Comparison of ENCODE assay signal across 9 mouse cellular contexts in the genomic region with DNA sequence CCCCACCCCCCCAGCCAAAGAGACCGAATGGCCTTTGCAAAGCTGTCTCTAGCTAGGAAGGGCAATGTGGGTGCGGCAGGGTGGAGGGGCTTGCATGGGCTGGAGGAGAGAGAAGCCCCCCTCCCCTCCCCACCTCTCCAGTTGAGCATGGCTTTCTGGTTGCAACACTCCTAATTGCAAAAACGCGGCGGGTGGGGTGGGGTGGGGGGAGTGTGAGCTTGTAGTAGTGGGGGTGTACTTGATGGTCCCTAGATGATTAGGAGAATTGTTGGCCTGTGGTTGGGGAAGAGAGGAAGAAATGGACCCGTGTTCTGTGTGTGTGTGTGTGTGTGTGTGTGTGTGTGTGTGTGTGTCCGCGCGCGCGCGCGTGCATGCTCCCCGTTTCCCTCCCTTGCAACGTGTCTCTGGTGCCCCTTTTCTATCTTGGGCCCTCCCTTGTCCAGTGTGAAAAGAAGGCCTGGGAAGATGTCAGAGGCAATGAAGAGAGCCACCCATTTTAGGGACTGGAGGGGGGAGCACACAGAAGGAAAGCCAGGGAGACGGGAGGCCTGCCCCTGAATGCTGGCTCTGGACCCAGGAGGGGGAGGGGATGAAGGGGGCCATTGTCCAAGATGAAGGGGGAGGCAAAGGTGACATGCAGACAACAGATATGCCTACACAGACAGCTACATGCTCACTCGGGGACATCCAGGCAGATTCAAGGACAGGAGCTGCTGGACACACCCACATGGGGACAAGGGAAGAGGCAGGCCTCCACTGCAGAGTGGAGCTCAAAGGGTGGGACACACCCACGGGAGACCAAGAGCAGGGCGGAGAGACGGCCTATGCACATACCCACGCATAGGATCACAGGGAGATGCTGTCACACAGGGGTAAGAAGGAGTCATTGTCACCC. TPM values are rescaled to one million over a fixed set of nuclear protein-coding genes. Genes with fewer than 3 reads are reported as not detected.
A peak's percentile ranks its signal among the peaks of the same experiment; 100 is the strongest.
DNase-seq lines count a peak whose midpoint lies in the region; ATAC-seq and TF ChIP-seq lines count a peak whose summit lies in the region.
"Had no signal": no experiment of that assay in that cellular context is flagged by ENCODE, and none has a peak within 500 bp of the region (broad histone marks: within the 10 kb centered on the region; RNA-seq: fewer than 3 reads in every experiment).

No protein-coding gene starts in this region.

- DNase-seq in left cerebral cortex, postnatal 4 days = peak; percentile 71
- no peak for DNase-seq in left cerebral cortex, adult 18-20 months (ENCODE audit: low spot score in 2 of 2)
- DNase-seq in adrenal gland, postnatal 14 days = peak; percentile 70
- DNase-seq in liver, adult 2 months (ENCODE audit: extremely low read depth, low read depth, low spot score) = no peak
- no peak for DNase-seq in c-Kit-positive CD71-positive TER-119-positive erythroid progenitor cells, embryonic 14.5 days (ENCODE audit: low spot score)

- no peak for TF ChIP-seq CTCF in liver, adult 2 months (IDR thresholded peaks at IDR 0.05; ENCODE audit: low read depth, low read length)

- TF ChIP-seq POLR2A in liver, adult 2 months (IDR thresholded peaks at IDR 0.05; ENCODE audit: extremely low read depth, insufficient read depth, low read length) = no peak

- peak overlapping the region; percentile 100 for H3K27ac ChIP-seq in hindbrain, embryonic 13.5 days
- no peak overlapping the region; the same call in 1 of the 2 replicates for H3K27ac ChIP-seq in liver, adult 2 months (replicated peaks; ENCODE audit: insufficient read depth, low read depth, low read length)
- H3K27ac ChIP-seq in neural tube, embryonic 15.5 days (replicated peaks) = peak overlapping the region; percentile 99

- H3K79me2 ChIP-seq in liver, adult 2 months (ENCODE audit: control insufficient read depth, insufficient read depth, low read length) = peaks cover 14% of the 10 kb centered on the region; the same call in 1 of the 2 replicates

- peak overlapping the region; percentile 99 for H3K9ac ChIP-seq in hindbrain, embryonic 13.5 days
- peak overlapping the region; percentile 93 for H3K9ac ChIP-seq in liver, adult 2 months (ENCODE audit: low read depth, low read length)
- H3K9ac ChIP-seq in neural tube, embryonic 15.5 days (replicated peaks) = peak overlapping the region; percentile 98

- H3K4me2 ChIP-seq in hindbrain, embryonic 13.5 days = peak overlapping the region; percentile 96
- H3K4me2 ChIP-seq in neural tube, embryonic 15.5 days = peak overlapping the region; percentile 94

- intact Hi-C loops in left cerebral cortex, postnatal 4 days (cut with DNase I) = loop anchor here (2.0 to 5.0 kb wide), 2 partner anchors 35 to 44 kb away; a partner anchor contains a TSS

- H3K36me3 ChIP-seq in hindbrain, embryonic 13.5 days = no peaks in the 10 kb centered on the region
- no peaks in the 10 kb centered on the region for H3K36me3 ChIP-seq in liver, adult 2 months (ENCODE audit: control insufficient read depth, insufficient read depth, low read length)
- H3K36me3 ChIP-seq in neural tube, embryonic 15.5 days = no peaks in the 10 kb centered on the region

- peak; percentile 37 for ATAC-seq in erythroid progenitor cell, adult 5-6 weeks (replicated peaks; ENCODE audit: low FRiP score, poor library complexity, severe bottlenecking)
- peak; percentile 21 for ATAC-seq in hindbrain, embryonic 13.5 days (ENCODE audit: low FRiP score)
- peak; percentile 19 for ATAC-seq in neural tube, embryonic 15.5 days (ENCODE audit: low FRiP score)

- WGBS in hindbrain, embryonic 13.5 days = under 1% methylated on average over 21 of the region's 21 CpGs
- WGBS in liver, adult 2 months = 17% methylated on average over 21 of the region's 21 CpGs
- under 1% methylated on average over 12 of the region's 21 CpGs for WGBS in neural tube, embryonic 15.5 days

- H3K4me3 ChIP-seq in hindbrain, embryonic 13.5 days = peak overlapping the region; percentile 92
- peak overlapping the region; percentile 89 for H3K4me3 ChIP-seq in liver, adult 2 months (ENCODE audit: insufficient read depth, low read depth, low read length)
- H3K4me3 ChIP-seq in neural tube, embryonic 15.5 days (replicated peaks) = peak overlapping the region; percentile 92

- no peaks in the 10 kb centered on the region for H3K9me3 ChIP-seq in hindbrain, embryonic 13.5 days
- no peaks in the 10 kb centered on the region for H3K9me3 ChIP-seq in neural tube, embryonic 15.5 days (replicated peaks)

- peaks cover 85% of the 10 kb centered on the region for H3K4me1 ChIP-seq in hindbrain, embryonic 13.5 days (replicated peaks)
- peaks cover 23% of the 10 kb centered on the region for H3K4me1 ChIP-seq in liver, adult 2 months (ENCODE audit: control insufficient read depth, insufficient read depth, low read length)
- peaks cover 80% of the 10 kb centered on the region for H3K4me1 ChIP-seq in neural tube, embryonic 15.5 days

- H3K27me3 ChIP-seq in hindbrain, embryonic 13.5 days = no peaks in the 10 kb centered on the region
- H3K27me3 ChIP-seq in liver, adult 2 months (ENCODE audit: control insufficient read depth, insufficient read depth, low read length) = no peaks in the 10 kb centered on the region
- no peaks in the 10 kb centered on the region for H3K27me3 ChIP-seq in neural tube, embryonic 15.5 days (replicated peaks)

RNA-seq across cellular contexts. Expression of a gene that starts 2.2 kb away (rescaled TPM):
- 1,000 to 10,000 TPM; 1,274 to 1,289 TPM for total RNA-seq in left cerebral cortex, postnatal 4 days (2021)
- 100 to 1,000 TPM; 708 to 832 TPM for total RNA-seq in left cerebral cortex, adult 18-20 months (2021)
- 106 and 124 TPM in 2 replicates for total RNA-seq in adrenal gland, postnatal 14 days (2021)
- 8.6 and 13.8 TPM in 2 replicates for total RNA-seq in erythroid progenitor cell, adult 5-6 weeks (2015; ENCODE audit: low replicate concordance)
- total RNA-seq in erythroid progenitor cell, adult 5-6 weeks (2017; ENCODE audit: low replicate concordance) = 3.3 and 8.0 TPM in 2 replicates
- 117 and 122 TPM in 2 replicates for polyA plus RNA-seq in hindbrain, embryonic 13.5 days (2015; fragmentation: Nextera tagmentation; extraction: Ambion mirVana)
- total RNA-seq in liver, adult 2 months (2014; rRNA removed) = 5.5 and 8.9 TPM in 2 replicates
- 13.6 and 14.9 TPM in 2 replicates for polyA plus RNA-seq in liver, adult 2 months (2012; rRNA removed)
- polyA plus RNA-seq in neural tube, embryonic 15.5 days (2015; fragmentation: Nextera tagmentation; extraction: Ambion mirVana) = 104 and 125 TPM in 2 replicates

RNA-seq across cellular contexts. Expression of a gene that starts 13.4 kb away (rescaled TPM):
- 10 to 100 TPM; 96.8 to 99.4 TPM for total RNA-seq in left cerebral cortex, postnatal 4 days (2021)
- 100 to 1,000 TPM; 108 to 127 TPM for total RNA-seq in left cerebral cortex, adult 18-20 months (2021)
- 47.4 and 55.5 TPM in 2 replicates for total RNA-seq in adrenal gland, postnatal 14 days (2021)
- total RNA-seq in erythroid progenitor cell, adult 5-6 weeks (2015; ENCODE audit: low replicate concordance) = 30.6 and 57.7 TPM in 2 replicates
- 14.7 and 25.0 TPM in 2 replicates for total RNA-seq in erythroid progenitor cell, adult 5-6 weeks (2017; ENCODE audit: low replicate concordance)
- 72.4 and 75.2 TPM in 2 replicates for polyA plus RNA-seq in hindbrain, embryonic 13.5 days (2015; fragmentation: Nextera tagmentation; extraction: Ambion mirVana)
- 3.9 and 6.2 TPM in 2 replicates for total RNA-seq in liver, adult 2 months (2014; rRNA removed)
- polyA plus RNA-seq in liver, adult 2 months (2012; rRNA removed) = 16.2 and 23.2 TPM in 2 replicates
- 59.6 and 60.9 TPM in 2 replicates for polyA plus RNA-seq in neural tube, embryonic 15.5 days (2015; fragmentation: Nextera tagmentation; extraction: Ambion mirVana)

RNA-seq across cellular contexts. Expression of a gene that starts 32.5 kb away (rescaled TPM):
- 10 to 100 TPM; 31.9 TPM for total RNA-seq in left cerebral cortex, postnatal 4 days (2021)
- 100 to 1,000 TPM in 1 of 2 experiments, 10 to 100 TPM in 1; 87.2 to 122 TPM for total RNA-seq in left cerebral cortex, adult 18-20 months (2021)
- 32.9 and 51.0 TPM in 2 replicates for total RNA-seq in adrenal gland, postnatal 14 days (2021)
- not detected in 2 replicates for total RNA-seq in erythroid progenitor cell, adult 5-6 weeks (2015; ENCODE audit: low replicate concordance)
- total RNA-seq in erythroid progenitor cell, adult 5-6 weeks (2017; ENCODE audit: low replicate concordance) = not detected in 2 replicates
- 1.9 and 2.4 TPM in 2 replicates for polyA plus RNA-seq in hindbrain, embryonic 13.5 days (2015; fragmentation: Nextera tagmentation; extraction: Ambion mirVana)
- total RNA-seq in liver, adult 2 months (2014; rRNA removed) = 19.0 and 45.4 TPM in 2 replicates
- 75.4 and 106 TPM in 2 replicates for polyA plus RNA-seq in liver, adult 2 months (2012; rRNA removed)
- polyA plus RNA-seq in neural tube, embryonic 15.5 days (2015; fragmentation: Nextera tagmentation; extraction: Ambion mirVana) = 3.8 and 4.0 TPM in 2 replicates

RNA-seq across cellular contexts. Expression of a gene that starts 41.6 kb away (rescaled TPM):
- total RNA-seq in left cerebral cortex, postnatal 4 days (2021) = not detected
- total RNA-seq in left cerebral cortex, adult 18-20 months (2021) = not detected
- not detected in 2 replicates for total RNA-seq in adrenal gland, postnatal 14 days (2021)
- not detected in 2 replicates for total RNA-seq in erythroid progenitor cell, adult 5-6 weeks (2015; ENCODE audit: low replicate concordance)
- total RNA-seq in erythroid progenitor cell, adult 5-6 weeks (2017; ENCODE audit: low replicate concordance) = not detected in 2 replicates
- not detected in 2 replicates for polyA plus RNA-seq in hindbrain, embryonic 13.5 days (2015; fragmentation: Nextera tagmentation; extraction: Ambion mirVana)
- total RNA-seq in liver, adult 2 months (2014; rRNA removed) = not detected in 2 replicates
- polyA plus RNA-seq in liver, adult 2 months (2012; rRNA removed) = 0.07 TPM in 1 of 2 replicates, not detected in the other
- polyA plus RNA-seq in neural tube, embryonic 15.5 days (2015; fragmentation: Nextera tagmentation; extraction: Ambion mirVana) = not detected in 2 replicates
- total RNA-seq: common myeloid progenitor, adult 5-6 weeks had no signal

RNA-seq across cellular contexts. Expression of a gene that starts 52.7 kb away (rescaled TPM):
- 100 to 1,000 TPM; 163 to 166 TPM for total RNA-seq in left cerebral cortex, postnatal 4 days (2021)
- total RNA-seq in left cerebral cortex, adult 18-20 months (2021) = 100 to 1,000 TPM; 182 to 185 TPM
- total RNA-seq in adrenal gland, postnatal 14 days (2021) = 88.5 and 88.7 TPM in 2 replicates
- total RNA-seq in erythroid progenitor cell, adult 5-6 weeks (2015; ENCODE audit: low replicate concordance) = 43.6 and 44.7 TPM in 2 replicates
- total RNA-seq in erythroid progenitor cell, adult 5-6 weeks (2017; ENCODE audit: low replicate concordance) = 29.5 and 35.5 TPM in 2 replicates
- polyA plus RNA-seq in hindbrain, embryonic 13.5 days (2015; fragmentation: Nextera tagmentation; extraction: Ambion mirVana) = 31.5 and 33.0 TPM in 2 replicates
- total RNA-seq in liver, adult 2 months (2014; rRNA removed) = 15.5 and 17.7 TPM in 2 replicates
- polyA plus RNA-seq in liver, adult 2 months (2012; rRNA removed) = 17.0 and 17.2 TPM in 2 replicates
- 27.5 and 30.1 TPM in 2 replicates for polyA plus RNA-seq in neural tube, embryonic 15.5 days (2015; fragmentation: Nextera tagmentation; extraction: Ambion mirVana)

Comparison
In these comparisons a context has a peak if more than half of its experiments do, and no peak if none do; other contexts are left out.
1. DNase-seq: peak in left cerebral cortex, postnatal 4 days (single experiment) and adrenal gland, postnatal 14 days (single experiment); none in left cerebral cortex, adult 18-20 months (0 of 2), liver, adult 2 months (single experiment) and c-Kit-positive CD71-positive TER-119-positive erythroid progenitor cells, embryonic 14.5 days (single experiment).
2. RNA of a gene that starts 32.5 kb away (total RNA-seq): 87.2 to 122 TPM in left cerebral cortex, adult 18-20 months, 32.9 to 51.0 TPM in adrenal gland, postnatal 14 days, 31.9 TPM in left cerebral cortex, postnatal 4 days and 19.0 to 45.4 TPM in liver, adult 2 months; not detected in erythroid progenitor cell, adult 5-6 weeks; every median in the first group is over 10 times any median in the second.
3. Peak in every context shown above with its lines, with median percentiles within 50 percentile points of each other: ATAC-seq, H3K4me3 ChIP-seq and H3K9ac ChIP-seq.